Mouse (Mus musculus) telencephalon, adult 2 months (tissue): ENCODE data around the gene 4933417A18Rik.
"Not testable (repeated sequence)": the region's sequence is repeated elsewhere in the genome, so short reads cannot be mapped to it uniquely, and the experiment has no call there.

Experiments used
- DNase-seq: peaks from one replicate; pipeline ENCODE4 v3.0.0-alpha.2; 2011; ENCODE audit warnings: low read depth, low spot score

Gene 4933417A18Rik

DNA sequence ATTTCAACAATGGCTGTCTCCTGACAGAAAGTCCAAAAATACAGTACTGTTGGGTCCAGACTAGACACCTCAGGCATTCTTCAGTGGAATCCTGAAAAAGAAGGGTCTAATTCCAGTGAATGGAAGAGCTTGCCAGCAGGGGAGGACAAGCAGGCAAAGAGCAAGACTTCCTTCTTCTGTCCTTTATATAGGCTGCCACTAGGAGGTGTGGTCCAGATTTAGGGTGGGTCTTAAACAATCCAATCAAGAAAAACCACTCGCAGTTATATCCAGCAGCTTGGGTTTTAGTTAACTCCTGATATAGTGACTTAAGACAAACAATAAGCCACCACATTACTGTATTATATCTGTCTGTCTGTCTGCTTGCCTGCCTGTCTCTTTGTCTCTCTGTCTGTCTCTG lies 49.6 kb downstream of the 4933417A18Rik start:
- no peak for DNase-seq

DNA sequence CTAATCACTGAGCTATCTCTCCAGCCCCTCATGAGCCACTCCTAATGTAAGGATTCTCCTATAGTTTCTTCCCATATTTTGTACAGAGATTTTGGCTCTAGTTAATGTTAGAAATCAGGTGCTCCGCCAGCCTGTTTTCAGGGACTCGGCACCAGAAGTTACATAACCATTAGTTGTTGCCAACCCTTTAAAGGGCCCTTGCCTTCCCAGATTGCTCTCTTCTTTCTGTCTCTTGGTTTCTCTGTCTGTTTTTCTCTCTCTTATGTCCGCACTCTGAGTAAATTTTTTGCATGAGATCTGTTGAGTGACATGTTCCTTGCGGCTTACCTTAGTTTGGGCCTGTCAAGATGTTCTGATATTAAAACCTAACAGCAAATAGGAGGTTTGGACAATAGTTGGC lies 51.9 kb downstream of the 4933417A18Rik start:
- DNase-seq, result no peak

DNA sequence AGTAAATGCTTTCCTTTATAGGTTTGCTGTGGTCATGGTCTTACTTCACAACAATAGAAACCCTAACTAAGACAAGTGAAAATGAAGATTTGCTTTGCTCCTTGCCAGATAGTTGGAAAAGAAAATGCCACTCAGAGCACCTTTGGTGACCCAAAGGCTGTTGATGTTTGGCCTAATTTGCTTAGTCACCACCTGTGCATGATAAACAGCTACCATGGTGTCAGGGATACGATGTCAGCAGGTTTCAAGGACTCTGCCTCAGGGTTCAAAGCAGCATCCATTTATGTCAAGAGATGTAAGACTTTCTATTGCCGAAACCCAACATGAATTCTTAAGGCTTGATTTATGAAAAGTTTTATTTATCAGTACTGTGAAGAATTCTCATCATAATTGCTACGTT lies 53.2 kb downstream of the 4933417A18Rik start:
- DNase-seq, result no peak

DNA sequence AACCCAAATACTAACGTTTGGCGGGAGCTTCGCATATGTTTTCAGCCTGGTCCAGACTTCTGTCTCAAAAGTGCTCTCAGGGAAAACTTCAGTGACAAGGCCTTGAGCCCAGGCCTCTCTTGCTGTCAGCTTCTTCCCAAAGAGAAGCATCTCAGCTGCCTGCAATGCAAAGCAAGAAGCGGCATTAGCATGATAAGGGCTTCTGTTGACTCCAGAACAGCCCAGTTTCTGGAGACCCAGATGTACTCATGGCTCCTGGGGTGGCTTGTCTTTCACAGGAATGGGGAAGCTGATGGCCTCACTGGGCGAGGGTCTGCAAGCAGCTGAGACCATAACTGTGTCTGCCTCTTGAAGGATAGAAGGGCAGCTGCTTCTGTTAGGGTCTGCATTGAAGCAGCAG lies 54.4 kb downstream of the 4933417A18Rik start:
- DNase-seq, result not testable (repeated sequence)

DNA sequence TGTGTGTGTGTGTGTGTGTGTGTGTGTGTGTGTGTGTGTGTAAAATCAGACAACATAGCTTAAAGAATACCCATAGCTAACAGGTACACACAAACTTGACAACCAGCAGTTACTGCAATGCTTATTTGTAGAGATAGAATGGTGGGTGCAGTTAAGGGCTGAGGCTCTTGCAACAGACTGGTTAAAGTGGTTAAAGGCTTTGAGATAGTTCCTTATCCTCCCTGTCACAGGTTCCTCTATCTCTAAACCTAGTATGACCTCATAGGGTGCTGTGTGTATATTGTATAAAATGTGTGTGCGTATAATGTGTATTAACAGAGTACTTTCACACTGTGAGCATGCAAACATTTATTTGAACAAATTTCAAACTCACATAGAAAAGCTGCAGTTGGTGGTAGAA lies 59.3 kb downstream of the 4933417A18Rik start:
- not testable (repeated sequence) for DNase-seq

DNA sequence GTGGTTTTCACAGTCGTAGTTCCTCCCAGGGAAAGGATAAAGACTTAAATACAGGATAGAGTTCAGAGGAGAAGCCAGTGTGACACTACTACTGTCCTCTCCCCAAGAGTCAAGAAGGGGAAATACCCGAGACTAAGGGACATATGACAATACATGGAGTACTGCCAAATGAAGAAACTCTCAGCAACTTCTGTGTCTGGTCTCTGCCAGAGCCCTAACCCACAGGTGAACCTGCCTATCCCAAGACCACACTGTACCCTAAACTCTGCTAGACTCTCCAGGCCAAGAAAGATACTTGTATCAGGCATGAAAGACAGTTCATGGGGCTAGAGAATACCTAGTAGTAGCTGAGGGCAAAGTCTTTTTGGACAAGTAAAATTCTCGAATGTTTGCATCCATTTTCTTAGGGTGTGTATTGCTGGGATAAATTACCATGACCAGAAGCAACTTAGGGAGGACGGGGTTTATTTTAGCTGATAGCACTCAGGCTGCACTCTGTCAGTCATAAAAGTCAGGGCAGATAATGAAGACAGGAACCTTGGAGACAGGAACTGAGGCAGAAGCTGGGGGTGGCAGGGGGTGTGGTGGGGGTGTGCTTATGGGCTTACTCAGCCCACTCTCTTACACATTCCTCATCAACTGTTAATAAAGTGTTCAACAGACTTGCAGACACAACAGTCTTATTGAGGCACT lies 67.5 kb downstream of the 4933417A18Rik start:
- DNase-seq, result no peak

DNA sequence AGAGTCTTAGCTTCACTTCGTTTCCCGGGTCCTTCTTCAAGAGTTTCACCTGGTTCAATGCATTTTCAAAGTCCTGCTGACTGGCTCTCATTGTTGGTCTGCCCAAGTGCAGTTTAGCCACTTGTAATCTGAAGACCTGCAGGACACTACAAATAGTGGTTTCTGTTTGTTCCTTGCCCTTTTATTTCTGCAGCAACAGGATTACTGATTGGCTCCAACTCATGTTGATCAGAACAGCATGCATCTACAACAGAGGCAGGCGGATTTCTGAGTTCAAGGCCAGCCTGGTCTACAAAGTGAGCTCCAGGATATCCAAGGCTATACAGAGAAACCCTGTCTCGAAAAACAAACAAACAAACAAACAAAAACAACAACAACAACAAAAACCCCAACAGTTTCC lies 68.9 kb downstream of the 4933417A18Rik start:
- DNase-seq, result no peak

DNA sequence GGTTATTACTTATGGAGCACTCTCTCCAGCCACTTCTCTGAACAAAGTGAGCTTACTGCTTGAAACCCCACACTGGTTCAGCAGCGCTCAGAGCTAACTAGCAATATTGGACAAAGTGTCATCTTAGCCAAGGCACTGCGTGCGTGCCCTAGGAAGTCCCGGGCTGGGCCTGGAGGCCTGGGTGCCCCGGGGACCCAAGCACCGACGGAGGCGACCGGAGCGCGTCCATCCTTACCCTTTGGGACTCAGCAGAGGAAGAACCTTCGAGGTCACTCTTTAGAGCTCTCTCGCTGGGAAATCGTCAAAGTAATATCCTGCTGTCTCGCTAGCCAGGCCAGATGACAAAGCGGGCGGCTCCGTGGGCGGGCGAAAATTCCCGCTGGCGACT lies 69.4 kb downstream of the 4933417A18Rik start:
- DNase-seq, result no peak

DNA sequence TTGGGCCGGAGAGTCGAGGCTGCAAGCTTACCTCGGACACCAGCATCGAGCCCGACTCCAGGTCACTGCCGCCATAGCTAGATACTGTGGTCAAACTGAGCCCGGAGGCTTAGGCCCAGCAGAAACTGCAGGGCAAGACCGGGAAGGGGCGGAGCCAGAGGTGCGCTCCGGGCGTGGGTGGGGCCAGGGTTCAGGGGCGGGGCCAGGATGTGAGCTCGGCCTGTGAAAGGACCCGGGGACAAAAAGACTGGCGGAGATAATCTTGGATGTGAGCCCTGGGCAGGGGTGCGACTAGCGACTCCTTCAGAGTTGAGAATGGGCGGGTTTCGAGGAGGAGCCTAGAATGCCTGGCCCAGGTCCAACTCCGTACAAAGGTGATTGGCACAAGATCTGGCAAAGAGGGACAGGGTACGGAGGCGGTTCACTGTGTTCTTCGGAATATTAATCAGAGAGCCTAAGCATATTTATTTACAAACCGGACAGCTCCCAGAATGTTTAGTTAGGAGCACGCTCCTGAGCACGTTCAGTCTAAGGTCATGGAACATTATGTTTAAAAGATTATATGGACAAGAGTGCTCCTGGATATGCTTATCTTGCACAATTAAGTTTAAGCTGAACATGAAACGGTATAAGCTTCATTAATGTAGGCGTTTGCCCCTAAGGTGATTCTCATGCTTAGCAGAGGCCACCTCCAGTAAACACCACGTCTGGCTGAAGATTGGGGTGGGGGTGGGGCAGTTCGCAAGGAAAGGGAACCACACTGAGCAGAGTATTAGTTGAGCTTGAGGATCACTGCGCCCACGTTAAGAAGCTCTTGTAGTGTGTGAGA lies 70.0 kb downstream of the 4933417A18Rik start:
- DNase-seq, result peak; percentile 63

DNA sequence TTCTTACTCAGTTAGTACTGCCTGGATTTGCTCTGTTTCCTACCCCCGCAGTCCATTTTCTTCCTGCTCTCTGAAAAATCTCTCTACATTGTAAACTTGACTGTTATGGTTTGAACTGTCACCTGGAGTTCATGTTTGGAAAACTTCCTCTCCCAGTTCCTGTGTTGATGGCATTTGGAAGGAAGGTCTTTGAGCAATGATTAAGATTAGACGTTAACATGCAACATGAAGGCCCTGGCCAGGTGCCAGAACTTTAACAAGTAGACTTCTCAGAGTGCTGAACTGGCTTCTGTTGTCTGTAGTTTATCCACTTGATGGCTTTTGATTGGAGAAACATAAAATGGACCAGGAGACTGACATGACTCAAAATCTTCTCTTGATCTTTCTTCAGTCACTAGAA lies 71.7 kb downstream of the 4933417A18Rik start:
- no peak for DNase-seq
